Mouse (Mus musculus): ENCODE data around the gene Mrpl24.
"Not testable (repeated sequence)": the region's sequence is repeated elsewhere in the genome, so short reads cannot be mapped to it uniquely, and the experiment has no call there.

Gene Mrpl24

DNA sequence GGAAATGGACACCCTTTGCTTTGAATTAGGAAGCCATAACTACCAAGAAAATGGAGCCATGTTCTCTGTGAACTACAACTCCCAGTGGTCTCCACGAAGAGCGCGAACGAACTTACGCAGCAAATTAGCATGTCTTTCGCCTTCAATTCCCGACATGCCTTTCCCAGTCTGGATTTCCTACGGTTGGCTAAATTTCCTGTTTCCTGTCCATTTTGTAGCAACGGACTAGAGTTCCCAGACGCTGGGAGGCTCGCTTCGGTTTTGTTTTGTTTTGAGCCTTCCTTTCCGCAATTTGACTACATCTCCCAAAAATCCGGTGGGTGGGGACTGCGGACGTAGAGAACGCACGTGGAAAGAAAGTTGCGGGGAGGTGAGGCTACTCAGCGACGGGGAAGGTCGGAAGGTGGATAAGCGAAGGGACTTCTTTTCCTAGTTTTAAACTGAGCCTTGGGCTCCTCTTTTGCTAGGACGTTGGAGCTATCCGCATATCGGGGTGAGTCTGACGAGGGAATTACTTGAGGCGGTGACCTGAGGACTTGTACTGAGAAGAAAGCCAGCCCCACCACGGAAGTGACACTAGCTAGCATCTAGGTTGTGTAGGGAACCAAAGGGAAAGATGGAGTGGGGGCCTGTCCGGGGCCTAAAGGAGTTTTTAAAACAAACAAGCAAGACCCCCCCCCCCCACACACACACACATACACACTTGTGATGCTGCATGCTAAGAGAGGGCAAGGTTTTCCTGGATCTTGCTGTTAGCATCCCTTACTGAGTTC lies at the start of gene Mrpl24:
TSS of gene Mrpl24 (plus strand) at position 171 of the 773 bp plus-strand sequence.
- DNase-seq (ENCODE audit: low read depth, low spot score), result peak; percentile 84

- no peak for DNase-seq (ENCODE audit: low read depth, low spot score)
These were observed 41.6 kb upstream of the Mrpl24 start for GRCm38 (mm10) chr3:87877730-87878129.

- DNase-seq (ENCODE audit: low read depth, low spot score), result no peak
These were observed 35.0 kb upstream of the Mrpl24 start for GRCm38 (mm10) chr3:87884291-87884690.

GRCm38 (mm10) chr3:87884708-87885251 lies 34.5 kb upstream of the Mrpl24 start:
- peak; percentile 65 for DNase-seq (ENCODE audit: low read depth, low spot score)

- peak; percentile 99 for DNase-seq (ENCODE audit: low read depth, low spot score)
These were observed 33.9 kb upstream of the Mrpl24 start, which contains the start of gene Prcc for GRCm38 (mm10) chr3:87885281-87886003. TSS of gene Prcc (minus strand) at chr3:87885608.

- DNase-seq (ENCODE audit: low read depth, low spot score), result no peak
These were observed 33.3 kb upstream of the Mrpl24 start for GRCm38 (mm10) chr3:87886004-87886365.

DNA sequence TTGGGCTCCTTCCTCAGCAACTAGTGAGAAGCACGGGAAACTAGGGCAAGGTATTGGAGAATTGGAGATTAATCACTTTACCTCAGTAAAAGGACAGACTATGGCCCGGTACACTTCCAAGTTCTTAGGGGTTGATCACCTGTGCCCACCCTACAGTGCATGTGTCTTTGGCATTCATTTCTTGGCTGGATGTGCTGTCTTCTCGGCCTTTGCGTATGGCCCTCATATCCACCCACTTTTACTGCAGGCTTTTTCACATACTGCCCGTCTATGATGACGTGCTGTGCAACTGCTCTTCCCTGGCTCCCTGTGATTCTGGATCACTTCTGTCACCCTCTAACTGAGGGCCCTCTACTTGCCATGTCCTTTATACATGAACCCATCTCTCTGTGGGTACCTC lies 32.9 kb upstream of the Mrpl24 start:
- DNase-seq (ENCODE audit: low read depth, low spot score), result no peak

DNA sequence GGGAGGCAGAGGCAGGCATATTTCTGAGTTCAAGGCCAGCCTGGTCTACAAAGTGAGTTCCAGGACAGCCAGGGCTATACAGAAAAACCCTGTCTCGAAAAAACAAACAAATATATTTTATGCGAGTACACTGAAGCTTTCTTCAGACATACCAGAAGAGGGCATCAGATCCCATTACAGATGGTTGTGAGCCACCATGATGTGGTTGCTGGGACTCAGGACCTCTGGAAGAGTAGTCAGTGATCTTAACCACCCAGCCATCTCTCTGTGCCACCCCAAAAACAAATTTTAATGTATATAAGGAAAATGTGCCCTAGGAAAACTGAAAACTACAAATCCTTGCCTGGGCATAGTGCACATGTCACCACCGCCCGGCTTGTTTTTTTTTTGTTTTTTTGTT lies 31.9 kb upstream of the Mrpl24 start:
- DNase-seq (ENCODE audit: low read depth, low spot score), result not testable (repeated sequence)

DNA sequence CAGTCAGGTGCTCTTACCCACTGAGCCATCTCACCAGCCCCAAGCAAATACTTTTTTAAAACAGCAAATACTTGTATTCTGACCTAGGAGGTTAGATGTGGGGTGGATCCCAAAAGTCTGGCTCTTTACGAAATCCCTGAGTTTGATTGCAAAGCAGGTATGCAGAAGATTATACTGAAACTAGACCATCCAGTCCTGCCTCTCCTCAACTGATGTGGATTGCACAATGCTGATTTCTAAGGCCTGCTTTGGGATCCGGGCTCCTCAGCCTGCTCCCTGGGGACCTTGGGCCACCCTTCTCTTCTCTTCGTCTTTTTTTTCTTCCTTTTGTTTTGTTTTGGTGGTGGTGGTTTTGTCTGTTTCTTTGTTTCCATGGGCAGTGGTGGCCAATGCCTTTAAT lies 27.8 kb upstream of the Mrpl24 start:
- DNase-seq (ENCODE audit: low read depth, low spot score), result no peak

DNA sequence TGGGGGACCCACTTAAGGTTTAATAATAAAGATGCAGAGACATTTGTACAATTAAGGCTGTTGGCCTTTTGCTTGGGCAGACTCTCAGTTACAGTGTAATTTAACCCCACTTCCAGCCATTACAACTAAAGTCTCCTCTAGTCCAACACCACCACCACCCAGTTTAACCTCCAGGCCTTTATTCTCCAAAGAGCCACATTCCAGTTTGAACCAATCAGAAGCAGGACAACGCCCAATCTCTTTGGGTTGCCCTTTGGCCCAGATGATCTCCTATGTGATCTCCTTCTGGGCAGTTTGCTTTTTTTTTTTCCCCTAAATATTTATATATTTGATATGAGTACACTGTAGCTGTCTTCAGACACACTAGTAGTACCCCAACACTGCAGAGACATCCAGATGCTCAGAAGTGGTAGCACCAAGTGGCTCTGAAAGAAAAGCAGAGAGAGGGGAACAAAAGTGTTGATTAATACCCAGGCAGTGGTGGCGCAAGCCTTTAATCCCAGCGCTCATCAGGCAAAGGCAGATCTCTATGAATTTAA lies 25.9 kb upstream of the Mrpl24 start:
- DNase-seq (ENCODE audit: low read depth, low spot score), result no peak

- no peak for DNase-seq (ENCODE audit: low read depth, low spot score)
These were observed 20.0 kb upstream of the Mrpl24 start for GRCm38 (mm10) chr3:87899266-87899665.

DNA sequence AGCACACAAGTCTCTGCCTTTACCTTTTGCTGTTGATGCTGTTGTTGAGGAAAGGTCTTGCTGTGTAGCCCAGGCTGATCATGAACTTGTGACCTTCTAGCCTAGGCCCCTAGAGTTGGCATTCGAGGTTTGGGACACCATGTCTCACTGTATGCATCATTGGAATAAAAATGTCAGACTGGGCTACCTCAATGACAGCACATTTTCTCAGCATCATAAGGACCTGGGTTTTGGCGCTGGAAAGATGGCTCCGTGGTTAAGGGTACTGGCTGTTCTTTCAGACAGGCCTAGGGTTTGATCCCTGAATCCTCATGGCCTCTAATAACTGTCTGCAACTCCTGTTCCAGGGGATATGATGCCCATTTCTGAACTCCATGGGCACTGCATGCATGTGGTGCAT lies 19.5 kb upstream of the Mrpl24 start:
- DNase-seq (ENCODE audit: low read depth, low spot score), result no peak

GRCm38 (mm10) chr3:87901036-87901624 lies 18.2 kb upstream of the Mrpl24 start:
- no peak for DNase-seq (ENCODE audit: low read depth, low spot score)

DNA sequence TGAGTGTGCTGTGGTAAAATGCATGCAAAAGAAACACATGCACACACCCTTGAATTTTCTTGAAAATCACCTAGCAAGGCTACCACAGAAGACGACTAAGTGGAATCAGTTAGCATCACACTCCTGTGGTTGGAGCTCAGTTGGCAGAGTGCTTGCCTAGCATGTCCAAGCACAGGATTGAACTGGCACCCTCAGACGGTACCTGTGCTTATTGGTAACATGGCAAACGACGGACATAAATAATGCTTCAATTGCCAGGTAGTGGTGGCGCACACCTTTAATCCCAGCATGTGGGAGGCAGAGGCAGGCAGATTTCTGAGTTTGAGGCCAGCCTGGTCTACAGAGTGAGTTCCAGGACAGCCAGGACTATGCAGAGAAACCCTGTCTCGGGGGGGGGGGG lies 17.3 kb upstream of the Mrpl24 start:
- DNase-seq (ENCODE audit: low read depth, low spot score), result not testable (repeated sequence)

DNA sequence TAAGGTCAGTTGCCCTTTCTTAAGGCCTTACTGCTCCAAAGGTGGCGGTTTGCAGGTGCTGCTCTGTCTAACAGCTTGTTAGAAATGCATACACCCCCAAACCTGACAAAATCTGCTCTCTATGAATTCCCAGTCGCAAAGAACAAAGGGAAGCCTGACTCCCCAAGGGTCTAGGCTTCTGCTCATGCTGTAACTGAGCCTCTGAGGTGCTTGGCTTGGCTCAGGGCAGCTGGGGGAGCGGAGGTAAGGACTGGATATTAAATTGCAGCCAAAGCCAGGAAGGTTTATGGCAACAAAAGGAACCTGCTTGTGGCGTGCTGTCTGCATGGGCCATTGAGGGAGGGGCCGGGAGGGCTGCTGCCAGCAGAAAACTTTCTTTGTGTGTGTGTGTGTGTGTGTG lies 15.5 kb upstream of the Mrpl24 start:
- DNase-seq (ENCODE audit: low read depth, low spot score), result no peak

- DNase-seq (ENCODE audit: low read depth, low spot score), result peak; percentile 96
These were observed 13.3 kb upstream of the Mrpl24 start, which contains the start of gene Hdgf for GRCm38 (mm10) chr3:87905880-87906485. TSS of gene Hdgf (plus strand) at chr3:87906321.

- peak; percentile 55 for DNase-seq (ENCODE audit: low read depth, low spot score)
These were observed 12.7 kb upstream of the Mrpl24 start for GRCm38 (mm10) chr3:87906601-87906980.

- peak; percentile 24 for DNase-seq (ENCODE audit: low read depth, low spot score)
These were observed 12.1 kb upstream of the Mrpl24 start for GRCm38 (mm10) chr3:87906981-87907857.

DNA sequence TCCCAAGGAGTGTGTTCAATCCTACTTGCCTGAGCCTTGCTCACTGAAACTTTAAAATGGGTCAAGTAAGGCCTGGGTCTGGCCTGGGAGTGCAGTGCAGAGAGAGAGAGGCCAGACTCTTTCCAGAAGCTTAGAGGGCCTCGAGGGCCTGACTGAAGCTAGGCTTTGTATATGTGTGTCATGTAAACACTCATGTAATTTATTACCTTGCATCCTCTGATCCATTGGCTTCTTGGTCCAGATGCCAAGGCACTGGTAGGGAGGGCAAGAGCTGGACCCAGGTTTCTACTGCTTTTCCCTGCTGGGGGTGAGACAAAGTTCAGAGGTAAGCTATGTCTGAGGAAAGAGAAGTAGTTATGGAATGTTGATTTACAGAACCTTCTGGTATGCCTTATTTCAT lies 11.4 kb upstream of the Mrpl24 start:
- no peak for DNase-seq (ENCODE audit: low read depth, low spot score)

GRCm38 (mm10) chr3:87909381-87909780 lies 9.9 kb upstream of the Mrpl24 start:
- DNase-seq (ENCODE audit: low read depth, low spot score), result no peak

GRCm38 (mm10) chr3:87909874-87910273 lies 9.4 kb upstream of the Mrpl24 start:
- no peak for DNase-seq (ENCODE audit: low read depth, low spot score)
